Mouse (Mus musculus) lung, embryonic 16.5 days (tissue): Measurements from ENCODE around the gene Gm45844. TPM values are rescaled to one million over a fixed set of nuclear protein-coding genes. Genes with fewer than 3 reads are reported as not detected.

Source experiments
- ATAC-seq: fragments of 200-750 bp; cut with Nextera tagmentation; 2 replicates; pipeline ENCODE4 v1.8.0; 2017; ENCODE audit warnings: low read depth, mild to moderate bottlenecking, moderate library complexity
- H3K27ac ChIP-seq: fragments of 300-500 bp; sonication (generic); 2 replicates; pipeline ENCODE4 v1.5.1; 2014; ENCODE audit warnings: mild to moderate bottlenecking, control low read depth, low read length
- H3K27me3 ChIP-seq: fragments of 300-500 bp; sonication (generic); 2 replicates; pipeline ENCODE4 v1.6.1; 2014; ENCODE audit warnings: low read depth, low read length, mixed read lengths; ENCODE audit not compliant: control insufficient read depth, insufficient read depth
- H3K36me3 ChIP-seq: fragments of 300-500 bp; sonication (generic); 2 replicates; pipeline ENCODE4 v1.6.1; 2014; ENCODE audit warnings: low read length; ENCODE audit not compliant: control insufficient read depth, insufficient read depth
- H3K4me1 ChIP-seq: fragments of 300-500 bp; sonication (generic); replicated peaks from 2 replicates; pipeline ENCODE4 v1.6.1; 2014; ENCODE audit warnings: low read length, mixed read lengths; ENCODE audit not compliant: control insufficient read depth, insufficient read depth
- H3K4me2 ChIP-seq: fragments of 300-500 bp; sonication (generic); 2 replicates; pipeline ENCODE4 v1.6.1; 2014; ENCODE audit warnings: low read depth, low read length, control low read depth
- H3K4me3 ChIP-seq: fragments of 300-500 bp; sonication (generic); 2 replicates; pipeline ENCODE4 v1.5.1; 2014; ENCODE audit warnings: mild to moderate bottlenecking, low read length, control low read depth
- H3K9ac ChIP-seq: fragments of 300-500 bp; sonication (generic); 2 replicates; pipeline ENCODE4 v1.6.1; 2014; ENCODE audit warnings: low read length, control low read depth
- H3K9me3 ChIP-seq: fragments of 300-500 bp; sonication (generic); 2 replicates; pipeline ENCODE4 v1.6.1; 2016; ENCODE audit warnings: low read length; ENCODE audit not compliant: control insufficient read depth
- WGBS: fragments of 180-500 bp; shearing (Covaris S2); extraction: QIAGEN DNeasy Blood & Tissue Kit; methylation state at CpG from one replicate; pipeline ENCODE4 v1.1.7; 2014; 5-methylcytosine and 5-hydroxymethylcytosine counted together
- microRNA-seq: library from miRNA; unstranded; fragments of <30 nt; microRNA quantifications from one replicate; pipeline ENCODE4, GENCODE M21; 2016
- polyA plus RNA-seq: library from polyadenylated mRNA; unstranded; fragments of >200 nt; fragmentation: Nextera tagmentation; extraction: Ambion mirVana; gene quantifications from 2 replicates; pipeline ENCODE4 v1.2.1, GENCODE M21; 2015

Gm45844 gene
- polyA plus RNA-seq, 1 experiment from 2014 or later: 2.9 TPM

DNA sequence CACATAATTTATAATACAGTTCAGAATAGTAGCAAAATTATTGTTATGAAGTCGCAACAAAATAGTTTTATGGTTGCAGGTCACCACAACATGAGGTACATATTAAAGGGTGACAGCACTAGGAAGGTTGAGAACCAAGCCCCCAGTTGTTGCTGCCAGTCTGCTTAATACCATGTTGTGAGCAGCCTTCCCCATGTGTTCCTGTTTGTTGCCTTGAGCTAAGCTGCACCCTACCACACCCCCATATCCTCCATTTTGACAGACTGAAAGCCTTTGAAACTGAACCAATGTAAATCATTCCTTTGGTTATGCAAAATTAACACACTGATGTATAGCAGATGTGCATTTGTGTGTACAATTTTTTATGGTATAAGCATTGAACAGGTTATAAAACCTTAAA, 92.2 kb downstream of the Gm45844 start:
- 97% methylated on average over 1 of the region's 1 CpGs for WGBS
- Histone ChIP-seq H3K4me2 (no peak overlapping the region), H3K4me1 (no peaks in the 10 kb centered on the region), H3K27ac (no peak overlapping the region), H3K36me3 (peaks cover 13% of the 10 kb centered on the region), H3K4me3 (no peak overlapping the region), H3K27me3 (no peaks in the 10 kb centered on the region), H3K9ac (no peak overlapping the region), H3K9me3 (no peaks in the 10 kb centered on the region)
- ATAC-seq: no peak

DNA sequence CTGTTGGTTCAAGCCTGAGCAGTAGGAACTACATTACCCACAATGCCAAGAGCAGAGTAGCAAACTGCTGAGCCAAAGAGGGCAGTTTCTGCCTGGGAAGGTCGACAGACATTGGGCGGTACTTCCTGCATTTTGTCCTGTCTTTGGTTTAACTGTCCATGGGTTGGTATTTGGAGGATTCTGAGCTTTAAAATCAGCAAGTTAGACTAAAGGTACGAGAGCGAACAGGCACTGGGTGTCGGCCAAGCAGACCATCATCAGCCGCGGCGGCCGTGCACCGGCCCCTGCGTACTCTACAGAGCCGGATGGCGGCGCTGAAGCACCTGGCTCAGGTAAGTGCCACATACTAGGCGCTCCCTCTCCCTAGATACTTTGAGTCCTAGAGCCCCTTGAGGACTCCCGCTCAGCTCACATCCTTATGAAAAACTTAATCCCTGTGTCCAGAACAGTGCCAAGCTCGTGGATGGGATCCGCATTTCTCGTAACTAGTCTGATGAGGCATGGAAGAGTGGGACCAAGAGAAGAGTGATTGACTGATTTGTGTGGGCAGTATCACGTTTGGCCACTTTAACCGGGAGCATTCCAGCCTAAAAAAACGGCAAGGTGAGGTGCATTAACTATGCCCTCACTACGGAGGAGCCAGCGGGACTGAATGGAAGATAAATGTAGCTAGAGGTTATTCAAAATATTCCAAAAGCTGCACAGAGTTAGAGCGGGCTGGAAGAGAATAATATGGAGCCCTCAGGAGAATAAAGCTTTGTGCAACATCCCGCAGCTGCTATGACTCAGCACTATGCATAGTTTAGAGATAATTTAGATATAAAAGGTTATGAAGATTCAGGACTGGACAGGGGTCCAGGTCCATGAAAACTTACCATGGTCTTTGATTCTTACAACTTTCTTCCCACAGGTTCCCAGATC, 106.6 kb downstream of the Gm45844 start, which contains the start of gene Zfp418:
Zfp418 (plus strand) TSS at position 104 of the 921 bp plus-strand sequence.
- Histone ChIP-seq H3K27me3 (no peaks in the 10 kb centered on the region), H3K4me3 (peak within 1 kb of the TSS; percentile 79), H3K36me3 (peaks cover 5% of the 10 kb centered on the region; the same call in 1 of the 2 replicates), H3K27ac (peak within 1 kb of the TSS; percentile 86), H3K4me2 (peak within 1 kb of the TSS; percentile 62), H3K9ac (peak within 1 kb of the TSS; percentile 78), H3K4me1 (peaks cover 5% of the 10 kb centered on the region), H3K9me3 (no peaks in the 10 kb centered on the region)
- peak; percentile 97 for ATAC-seq
- under 1% methylated on average over 26 of the region's 26 CpGs for WGBS

Small RNA genes within 50 kb of the gene (microRNA-seq; reads per million reads assigned to microRNA genes)
- gene Mir5620: not detected

Other genes starting within 250 kb of the Gm45844 start
- gene Zfp954, start 156.8 kb downstream of the Gm45844 start, polyA plus RNA-seq: 13.8 and 16.4 TPM in 2 replicates
- 1.7 and 2.0 TPM in 2 replicates for gene Zfp773, start 141.5 kb downstream of the Gm45844 start, polyA plus RNA-seq
- gene Zfp418, start 107.0 kb downstream of the Gm45844 start, polyA plus RNA-seq: 2.9 and 3.2 TPM in 2 replicates
- 7.3 and 8.0 TPM in 2 replicates for gene Zfp772, start 68.3 kb downstream of the Gm45844 start, polyA plus RNA-seq
- gene Vmn2r29, start 31.0 kb downstream of the Gm45844 start, polyA plus RNA-seq: 0.40 and 0.58 TPM in 2 replicates
- 50.2 and 51.0 TPM in 2 replicates for gene Clcn4, start 22.6 kb upstream of the Gm45844 start, polyA plus RNA-seq
- not detected in 2 replicates for gene Vmn2r30, start 59.3 kb upstream of the Gm45844 start, polyA plus RNA-seq
- not detected in 2 replicates for gene Gm45783, start 96.3 kb upstream of the Gm45844 start, polyA plus RNA-seq
- gene Vmn2r31, start 121.4 kb upstream of the Gm45844 start, polyA plus RNA-seq: not detected in 2 replicates
- gene Vmn2r32, start 201.7 kb upstream of the Gm45844 start, polyA plus RNA-seq: not detected in 2 replicates